Mouse (Mus musculus) E14TG2a.4 (cell line): ENCODE measurements around the gene Rai14.

ENCODE experiments used
- CTCF ChIP-seq: conservative IDR thresholded peaks from 2 replicates; pipeline ENCODE4 v1.5.1; 2014; ENCODE audit warnings: low read length
- POU5F1 ChIP-seq: IDR thresholded peaks from 2 replicates; pipeline ENCODE4 v1.6.1; 2014; ENCODE audit warnings: low read length, borderline replicate concordance

- TF ChIP-seq CTCF (no peak), POU5F1 (no peak)
Observed at GRCm38 (mm10) chr15:10658803-10659202, 55.6 kb downstream of the Rai14 start.
